Mouse (Mus musculus) megakaryocyte-erythroid progenitor cell, adult 5-6 weeks (primary cell): ENCODE measurements around the gene Parp4. TPM values are rescaled to one million over a fixed set of nuclear protein-coding genes. Genes with fewer than 3 reads are reported as not detected.

ENCODE experiments used
- total RNA-seq, 2 experiments: library from RNA; stranded (forward) in 1 of 2; stranded (reverse) in 1 of 2; fragments of 200-1000, 215-1000 nt in 1 of 2; fragments of >200 nt in 1 of 2; fragmentation: Nextera tagmentation in 1 of 2; gene quantifications; 2 replicates each; pipeline ENCODE4 v1.2.3; 2014 to 2017

Parp4 gene
- total RNA-seq, 2 experiments from 2014 or later: 2.8 to 11.4 TPM

Other genes starting within 250 kb of the Parp4 start
- not detected in 2 replicates for gene Atp12a, start 210.6 kb upstream of the Parp4 start, total RNA-seq (2014; fragmentation: Nextera tagmentation)
- not detected in 2 replicates for gene Atp12a, start 210.6 kb upstream of the Parp4 start, total RNA-seq (2017)
- 19.2 and 19.5 TPM in 2 replicates for gene Rnf17, start 173.0 kb upstream of the Parp4 start, total RNA-seq (2014; fragmentation: Nextera tagmentation)
- gene Rnf17, start 173.0 kb upstream of the Parp4 start, total RNA-seq (2017): 2.8 and 5.8 TPM in 2 replicates
- 12.3 and 14.9 TPM in 2 replicates for gene Cenpj, start 194 bp upstream of the Parp4 start, total RNA-seq (2014; fragmentation: Nextera tagmentation)
- 11.7 and 24.0 TPM in 2 replicates for gene Cenpj, start 194 bp upstream of the Parp4 start, total RNA-seq (2017)
- gene Mphosph8, start 92.6 kb downstream of the Parp4 start, total RNA-seq (2014; fragmentation: Nextera tagmentation): 27.6 and 34.2 TPM in 2 replicates
- 34.1 and 34.7 TPM in 2 replicates for gene Mphosph8, start 92.6 kb downstream of the Parp4 start, total RNA-seq (2017)
- 74.0 and 114 TPM in 2 replicates for gene Pspc1, start 202.7 kb downstream of the Parp4 start, total RNA-seq (2014; fragmentation: Nextera tagmentation)
- 157 and 211 TPM in 2 replicates for gene Pspc1, start 202.7 kb downstream of the Parp4 start, total RNA-seq (2017)
- 30.1 and 31.3 TPM in 2 replicates for gene Zmym5, start 236.1 kb downstream of the Parp4 start, total RNA-seq (2014; fragmentation: Nextera tagmentation)
- gene Zmym5, start 236.1 kb downstream of the Parp4 start, total RNA-seq (2017): 24.9 and 41.6 TPM in 2 replicates